Mouse (Mus musculus): ENCODE data around the gene Spsb1. TPM values are rescaled to one million over a fixed set of nuclear protein-coding genes. Genes with fewer than 3 reads are reported as not detected.

Gene Spsb1
- polyA plus RNA-seq, 1 experiment from 2014 or later: 8.3 TPM

- DNase-seq (ENCODE audit: low spot score): no peak
These were observed 23.1 kb upstream of the Spsb1 start for GRCm38 (mm10) chr4:149977801-149978544.

GRCm38 (mm10) chr4:149977181-149977580, 22.3 kb upstream of the Spsb1 start:
- Histone ChIP-seq H3K36me3 (no peaks in the 10 kb centered on the region), H3K9me3 (replicated peaks) (no peaks in the 10 kb centered on the region), H3K27me3 (ENCODE audit: low read depth, poor library complexity, severe bottlenecking) (peaks cover 36% of the 10 kb centered on the region), H3K4me3 (no peak overlapping the region), H3K27ac (replicated peaks) (no peak overlapping the region), H3K4me1 (peaks cover 12% of the 10 kb centered on the region)
- no peak for DNase-seq (ENCODE audit: low spot score)
- 83% methylated on average over 6 of the region's 6 CpGs for WGBS

More at GRCm38 (mm10) chr4:149977801-149978544, 23.1 kb upstream of the Spsb1 start:
- WGBS: 78% methylated on average over 17 of the region's 17 CpGs
- H3K27me3 ChIP-seq (ENCODE audit: low read depth, poor library complexity, severe bottlenecking): peaks cover 36% of the 10 kb centered on the region
- no peaks in the 10 kb centered on the region for H3K9me3 ChIP-seq (replicated peaks)
- no peak overlapping the region for H3K27ac ChIP-seq (replicated peaks)
- no peaks in the 10 kb centered on the region for H3K36me3 ChIP-seq
- peaks cover 12% of the 10 kb centered on the region for H3K4me1 ChIP-seq
- no peak overlapping the region for H3K4me3 ChIP-seq

GRCm38 (mm10) chr4:149975730-149976254, 20.9 kb upstream of the Spsb1 start:
- 75% methylated on average over 5 of the region's 5 CpGs for WGBS
- H3K4me1 ChIP-seq: peaks cover 12% of the 10 kb centered on the region
- H3K4me3 ChIP-seq: no peak overlapping the region

GRCm38 (mm10) chr4:149975291-149975690, 20.4 kb upstream of the Spsb1 start:
- Histone ChIP-seq H3K36me3 (no peaks in the 10 kb centered on the region), H3K27ac (replicated peaks) (no peak overlapping the region), H3K4me3 (no peak overlapping the region), H3K4me1 (peaks cover 12% of the 10 kb centered on the region), H3K27me3 (ENCODE audit: low read depth, poor library complexity, severe bottlenecking) (peaks cover 32% of the 10 kb centered on the region), H3K9me3 (replicated peaks) (no peaks in the 10 kb centered on the region)
- 75% methylated on average over 8 of the region's 8 CpGs for WGBS
- DNase-seq (ENCODE audit: low spot score): no peak

More at GRCm38 (mm10) chr4:149975730-149976254, 20.9 kb upstream of the Spsb1 start:
- H3K36me3 ChIP-seq: no peaks in the 10 kb centered on the region
- H3K27me3 ChIP-seq (ENCODE audit: low read depth, poor library complexity, severe bottlenecking): peaks cover 31% of the 10 kb centered on the region
- DNase-seq (ENCODE audit: low spot score): no peak
- H3K27ac ChIP-seq (replicated peaks): no peak overlapping the region
- H3K9me3 ChIP-seq (replicated peaks): no peaks in the 10 kb centered on the region

- H3K4me3 ChIP-seq: no peak overlapping the region
- DNase-seq (ENCODE audit: low spot score): no peak
- H3K27me3 ChIP-seq (ENCODE audit: low read depth, poor library complexity, severe bottlenecking): peaks cover 27% of the 10 kb centered on the region
- H3K27ac ChIP-seq (replicated peaks): no peak overlapping the region
- 81% methylated on average over 9 of the region's 9 CpGs for WGBS
- H3K4me1 ChIP-seq: peaks cover 6% of the 10 kb centered on the region
- no peaks in the 10 kb centered on the region for H3K36me3 ChIP-seq
- no peaks in the 10 kb centered on the region for H3K9me3 ChIP-seq (replicated peaks)
These were observed 16.6 kb upstream of the Spsb1 start for GRCm38 (mm10) chr4:149971393-149971792.

GRCm38 (mm10) chr4:149968526-149968925, 13.7 kb upstream of the Spsb1 start:
- H3K9me3 ChIP-seq (replicated peaks): no peaks in the 10 kb centered on the region
- no peaks in the 10 kb centered on the region; the same call in 1 of the 2 replicates for H3K4me1 ChIP-seq
- no peak for DNase-seq (ENCODE audit: low spot score)
- H3K36me3 ChIP-seq: no peaks in the 10 kb centered on the region
- no peak overlapping the region for H3K4me3 ChIP-seq
- H3K27ac ChIP-seq (replicated peaks): no peak overlapping the region
- H3K27me3 ChIP-seq (ENCODE audit: low read depth, poor library complexity, severe bottlenecking): peaks cover 38% of the 10 kb centered on the region
- WGBS: 57% methylated on average over 6 of the region's 6 CpGs

GRCm38 (mm10) chr4:149966963-149967362, 12.1 kb upstream of the Spsb1 start:
- H3K36me3 ChIP-seq: no peaks in the 10 kb centered on the region
- DNase-seq (ENCODE audit: low spot score): no peak
- no peaks in the 10 kb centered on the region; the same call in 1 of the 2 replicates for H3K4me1 ChIP-seq
- no peak overlapping the region for H3K27ac ChIP-seq (replicated peaks)
- 92% methylated on average over 9 of the region's 9 CpGs for WGBS
- H3K27me3 ChIP-seq (ENCODE audit: low read depth, poor library complexity, severe bottlenecking): peaks cover 38% of the 10 kb centered on the region
- no peak overlapping the region for H3K4me3 ChIP-seq
- H3K9me3 ChIP-seq (replicated peaks): no peaks in the 10 kb centered on the region

GRCm38 (mm10) chr4:149966252-149966651, 11.4 kb upstream of the Spsb1 start:
- H3K4me1 ChIP-seq: no peaks in the 10 kb centered on the region; the same call in 1 of the 2 replicates
- no peak overlapping the region for H3K4me3 ChIP-seq
- WGBS: 87% methylated on average over 5 of the region's 5 CpGs
- H3K36me3 ChIP-seq: no peaks in the 10 kb centered on the region
- no peak overlapping the region for H3K27ac ChIP-seq (replicated peaks)
- DNase-seq (ENCODE audit: low spot score): no peak
- H3K9me3 ChIP-seq (replicated peaks): no peaks in the 10 kb centered on the region
- peaks cover 38% of the 10 kb centered on the region for H3K27me3 ChIP-seq (ENCODE audit: low read depth, poor library complexity, severe bottlenecking)

- Histone ChIP-seq H3K36me3 (no peaks in the 10 kb centered on the region), H3K27me3 (ENCODE audit: low read depth, poor library complexity, severe bottlenecking) (peaks cover 34% of the 10 kb centered on the region), H3K9me3 (replicated peaks) (no peaks in the 10 kb centered on the region), H3K27ac (replicated peaks) (no peak overlapping the region), H3K4me1 (no peaks in the 10 kb centered on the region), H3K4me3 (no peak overlapping the region)
- no peak for DNase-seq (ENCODE audit: low spot score)
- 77% methylated on average over 6 of the region's 6 CpGs for WGBS
These were observed 10.8 kb upstream of the Spsb1 start for GRCm38 (mm10) chr4:149965672-149966071.

- no peaks in the 10 kb centered on the region for H3K9me3 ChIP-seq (replicated peaks)
- no peak overlapping the region for H3K4me3 ChIP-seq
- WGBS: 75% methylated on average over 6 of the region's 6 CpGs
- H3K4me1 ChIP-seq: no peaks in the 10 kb centered on the region
- DNase-seq (ENCODE audit: low spot score): no peak
- H3K27ac ChIP-seq (replicated peaks): no peak overlapping the region
- peaks cover 30% of the 10 kb centered on the region for H3K27me3 ChIP-seq (ENCODE audit: low read depth, poor library complexity, severe bottlenecking)
- H3K36me3 ChIP-seq: no peaks in the 10 kb centered on the region
These were observed 10.4 kb upstream of the Spsb1 start for GRCm38 (mm10) chr4:149965242-149965641.

GRCm38 (mm10) chr4:149964770-149965169, 9.9 kb upstream of the Spsb1 start:
- Histone ChIP-seq H3K36me3 (no peaks in the 10 kb centered on the region), H3K4me1 (peaks cover 4% of the 10 kb centered on the region; the same call in 1 of the 2 replicates), H3K27ac (replicated peaks) (no peak overlapping the region), H3K4me3 (no peak overlapping the region), H3K9me3 (replicated peaks) (no peaks in the 10 kb centered on the region), H3K27me3 (ENCODE audit: low read depth, poor library complexity, severe bottlenecking) (peaks cover 26% of the 10 kb centered on the region)
- 61% methylated on average over 3 of the region's 3 CpGs for WGBS
- DNase-seq (ENCODE audit: low spot score): no peak

GRCm38 (mm10) chr4:149964285-149964684, 9.4 kb upstream of the Spsb1 start:
- peaks cover 6% of the 10 kb centered on the region; the same call in 1 of the 2 replicates for H3K4me1 ChIP-seq
- WGBS: 83% methylated on average over 8 of the region's 8 CpGs

GRCm38 (mm10) chr4:149960391-149960790, 5.5 kb upstream of the Spsb1 start:
- no peak overlapping the region for H3K27ac ChIP-seq (replicated peaks)
- DNase-seq (ENCODE audit: low spot score): no peak
- H3K9me3 ChIP-seq (replicated peaks): no peaks in the 10 kb centered on the region
- H3K4me1 ChIP-seq: peaks cover 11% of the 10 kb centered on the region
- H3K36me3 ChIP-seq: no peaks in the 10 kb centered on the region
- peaks cover 27% of the 10 kb centered on the region for H3K27me3 ChIP-seq (ENCODE audit: low read depth, poor library complexity, severe bottlenecking)
- WGBS: 89% methylated on average over 7 of the region's 7 CpGs
- no peak overlapping the region for H3K4me3 ChIP-seq

More at GRCm38 (mm10) chr4:149964285-149964684, 9.4 kb upstream of the Spsb1 start:
- DNase-seq (ENCODE audit: low spot score): no peak
- no peaks in the 10 kb centered on the region for H3K36me3 ChIP-seq
- no peak overlapping the region for H3K4me3 ChIP-seq
- no peak overlapping the region for H3K27ac ChIP-seq (replicated peaks)
- no peaks in the 10 kb centered on the region for H3K9me3 ChIP-seq (replicated peaks)
- peaks cover 21% of the 10 kb centered on the region; the same call in 1 of the 2 replicates for H3K27me3 ChIP-seq (ENCODE audit: low read depth, poor library complexity, severe bottlenecking)
